Mouse (Mus musculus) midbrain, postnatal 0 days (tissue): Measurements from ENCODE around the gene Macc1. TPM values are rescaled to one million over a fixed set of nuclear protein-coding genes. Genes with fewer than 3 reads are reported as not detected.

Source experiments
- ATAC-seq: fragments of 200-750 bp; cut with Nextera tagmentation; 2 replicates; pipeline ENCODE4 v1.8.0; 2017; ENCODE audit warnings: moderate number of reproducible peaks, mild to moderate bottlenecking, moderate TSS enrichment, moderate library complexity; ENCODE audit not compliant: low FRiP score
- DNase-seq: peaks from one replicate; pipeline ENCODE4 v3.0.0-alpha.2; 2015; ENCODE audit warnings: low spot score
- H3K27ac ChIP-seq: fragments of 300-500 bp; sonication (generic); 2 replicates; pipeline ENCODE4 v1.5.1; 2014; ENCODE audit warnings: low read depth, mild to moderate bottlenecking, low read length, mixed read lengths
- H3K27me3 ChIP-seq: fragments of 300-500 bp; sonication (generic); 2 replicates; pipeline ENCODE4 v1.6.1; 2014; ENCODE audit warnings: low read length, control low read depth, mixed read lengths; ENCODE audit not compliant: insufficient read depth
- H3K36me3 ChIP-seq: fragments of 300-500 bp; sonication (generic); 2 replicates; pipeline ENCODE4 v1.6.1; 2014; ENCODE audit warnings: low read length, control low read depth, mixed read lengths; ENCODE audit not compliant: insufficient read depth
- H3K4me1 ChIP-seq: fragments of 300-500 bp; sonication (generic); 2 replicates; pipeline ENCODE4 v1.6.1; 2014; ENCODE audit warnings: mild to moderate bottlenecking, control low read depth, antibody characterized with exemption, low read length, mixed read lengths; ENCODE audit not compliant: insufficient read depth
- H3K4me2 ChIP-seq: fragments of 300-500 bp; sonication (generic); 2 replicates; pipeline ENCODE4 v1.6.1; 2014; ENCODE audit warnings: low read depth, mild to moderate bottlenecking, low read length, mixed read lengths; ENCODE audit not compliant: poor library complexity, severe bottlenecking
- H3K4me3 ChIP-seq: fragments of 300-500 bp; sonication (generic); 2 replicates; pipeline ENCODE4 v1.5.1; 2014; ENCODE audit warnings: low read depth, mild to moderate bottlenecking, low read length, moderate library complexity
- H3K9ac ChIP-seq: fragments of 300-500 bp; sonication (generic); replicated peaks from 2 replicates; pipeline ENCODE4 v1.6.1; 2014; ENCODE audit warnings: mild to moderate bottlenecking, low read length, moderate library complexity, mixed read lengths; ENCODE audit not compliant: poor library complexity, severe bottlenecking
- H3K9me3 ChIP-seq: fragments of 300-500 bp; sonication (generic); 2 replicates; pipeline ENCODE4 v1.6.1; 2016; ENCODE audit warnings: low read length, control low read depth
- CTCF ChIP-seq: IDR thresholded peaks from 2 replicates; pipeline ENCODE4 v1.5.1; 2016; ENCODE audit warnings: antibody characterized with exemption, mild to moderate bottlenecking
- WGBS: fragments of 180-500 bp; shearing (Covaris S2); extraction: QIAGEN DNeasy Blood & Tissue Kit; methylation state at CpG from one replicate; pipeline ENCODE4 v1.1.7; 2014; 5-methylcytosine and 5-hydroxymethylcytosine counted together
- polyA plus RNA-seq: library from polyadenylated mRNA; unstranded; fragments of >200 nt; fragmentation: Nextera tagmentation; extraction: Ambion mirVana; gene quantifications from 2 replicates; pipeline ENCODE4 v1.2.1, GENCODE M21; 2015
- total RNA-seq: library from RNA; depleted of rRNA; stranded (reverse); fragments of >200 nt; gene quantifications from 2 replicates; pipeline ENCODE4 v1.2.3, GENCODE M21; 2014

Gene Macc1
- total and polyA plus RNA-seq, 2 experiments from 2014 or later: not detected

DNA sequence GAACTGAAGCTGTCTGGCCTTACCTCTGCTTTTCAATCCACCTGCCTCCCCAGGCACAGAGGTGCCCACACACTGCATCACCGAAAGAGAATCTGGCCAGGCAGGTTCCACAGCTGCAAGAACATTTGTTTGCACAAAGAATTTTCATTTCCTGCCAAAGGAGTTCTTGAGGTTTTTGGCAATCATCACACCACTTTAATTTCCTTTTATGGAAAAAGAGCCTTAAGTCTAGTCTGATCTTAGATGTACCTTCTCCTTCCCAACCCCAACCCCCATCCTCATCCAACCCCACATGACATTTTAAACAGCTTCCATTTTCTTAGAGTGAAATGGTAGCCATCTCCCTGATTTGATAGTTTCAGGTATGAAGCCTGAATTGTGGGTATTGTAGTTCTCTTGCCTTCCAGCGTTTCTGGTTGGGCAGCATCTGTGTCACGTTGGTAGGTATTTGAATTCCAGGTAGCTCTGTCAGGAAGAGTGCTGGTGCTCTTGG, 76.2 kb downstream of the Macc1 start:
- WGBS: 70% methylated on average over 3 of the region's 3 CpGs
- ATAC-seq: no peak
- no peak for TF ChIP-seq CTCF

DNA sequence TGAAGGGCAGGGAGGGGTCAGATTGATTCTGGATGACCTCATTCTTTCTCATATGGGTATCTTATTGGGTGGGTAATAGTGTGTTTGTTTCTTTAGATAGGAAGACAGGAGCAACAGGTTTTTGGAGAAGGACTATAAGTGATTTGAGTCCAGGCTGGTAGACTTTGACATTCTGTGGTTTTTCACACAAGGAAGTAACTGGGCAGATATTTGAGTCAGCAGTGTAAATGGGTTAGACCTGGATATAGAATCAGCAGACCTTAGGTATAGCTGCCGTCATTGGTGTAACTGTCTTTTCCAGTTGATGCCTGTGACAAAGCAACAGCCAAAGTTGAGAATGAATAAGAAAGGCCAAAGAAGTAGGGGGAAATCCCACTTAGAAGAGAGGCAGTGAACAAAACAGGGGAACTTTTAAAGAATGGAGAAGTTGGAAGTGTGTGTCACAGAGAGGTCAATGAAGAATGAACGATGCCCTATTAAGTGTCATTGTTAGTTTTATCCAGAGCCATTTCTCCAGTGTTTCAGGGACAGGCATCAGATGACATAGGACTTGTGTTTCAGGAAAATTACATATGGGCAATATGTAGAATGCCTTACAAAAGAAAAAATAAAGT, 84.1 kb downstream of the Macc1 start:
- ATAC-seq: no peak
- WGBS: 94% methylated on average over 2 of the region's 2 CpGs
- Histone ChIP-seq H3K9ac (no peak overlapping the region), H3K27me3 (no peaks in the 10 kb centered on the region), H3K4me2 (no peak overlapping the region), H3K27ac (no peak overlapping the region), H3K4me3 (no peak overlapping the region), H3K9me3 (no peaks in the 10 kb centered on the region), H3K36me3 (no peaks in the 10 kb centered on the region), H3K4me1 (no peaks in the 10 kb centered on the region)
- no peak for DNase-seq
- TF ChIP-seq CTCF: no peak

More for the DNA sequence above, 76.2 kb downstream of the Macc1 start:
- no peak overlapping the region for H3K9ac ChIP-seq
- H3K36me3 ChIP-seq: no peaks in the 10 kb centered on the region
- H3K9me3 ChIP-seq: no peaks in the 10 kb centered on the region
- no peaks in the 10 kb centered on the region for H3K27me3 ChIP-seq
- H3K4me3 ChIP-seq: no peak overlapping the region
- DNase-seq: no peak
- no peak overlapping the region for H3K4me2 ChIP-seq
- H3K4me1 ChIP-seq: no peaks in the 10 kb centered on the region
- no peak overlapping the region for H3K27ac ChIP-seq

DNA sequence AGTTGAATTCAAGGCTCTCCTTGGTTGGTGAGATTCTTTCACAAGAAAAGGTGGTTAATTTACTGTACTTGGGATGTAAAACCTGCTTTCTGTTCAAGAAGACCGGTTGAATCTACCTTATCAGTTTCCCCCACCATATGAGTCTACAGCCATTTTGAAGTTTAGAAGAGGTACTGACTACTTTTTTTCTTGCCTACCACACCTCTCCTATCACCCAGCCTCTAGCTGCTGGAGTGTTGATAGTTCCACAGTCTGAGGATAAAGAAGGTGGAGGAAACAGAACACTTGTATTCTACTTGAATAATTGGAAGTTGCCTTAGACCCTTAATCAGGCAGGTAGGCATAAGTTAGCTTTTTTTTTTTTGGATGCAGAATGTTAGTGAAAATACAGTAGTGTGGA, 88.2 kb downstream of the Macc1 start:
- TF ChIP-seq CTCF: no peak
- 100% methylated on average over 1 of the region's 1 CpGs for WGBS
- H3K9me3 ChIP-seq: no peaks in the 10 kb centered on the region
- ATAC-seq (no peak), DNase-seq (no peak)
- no peak overlapping the region for H3K9ac ChIP-seq
- H3K4me3 ChIP-seq: no peak overlapping the region
- H3K27ac ChIP-seq: no peak overlapping the region
- H3K27me3 ChIP-seq: no peaks in the 10 kb centered on the region
- no peaks in the 10 kb centered on the region for H3K4me1 ChIP-seq
- H3K4me2 ChIP-seq: no peak overlapping the region
- no peaks in the 10 kb centered on the region for H3K36me3 ChIP-seq

DNA sequence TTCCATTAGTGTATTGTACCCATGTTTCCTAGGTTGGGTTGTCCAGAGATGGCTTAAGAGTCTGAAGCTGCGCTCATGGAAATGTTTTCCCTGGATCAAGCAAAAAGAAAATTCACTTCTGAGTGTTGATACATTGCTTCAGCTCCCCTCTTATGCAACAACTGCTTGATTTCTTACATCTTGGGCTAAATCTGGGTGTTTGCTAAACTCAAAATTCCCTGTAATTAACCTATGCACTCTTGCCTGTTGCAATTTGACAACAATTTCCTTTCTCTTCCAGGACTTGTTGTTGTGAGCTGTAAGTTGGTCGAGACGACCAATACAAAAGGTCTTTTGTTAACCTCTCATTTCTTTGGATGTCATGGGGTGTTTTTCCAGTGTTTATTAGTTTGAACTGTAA, 88.7 kb downstream of the Macc1 start:
- Histone ChIP-seq H3K4me3 (no peak overlapping the region), H3K9ac (no peak overlapping the region), H3K27me3 (no peaks in the 10 kb centered on the region), H3K4me2 (no peak overlapping the region), H3K27ac (no peak overlapping the region), H3K9me3 (no peaks in the 10 kb centered on the region), H3K4me1 (no peaks in the 10 kb centered on the region), H3K36me3 (no peaks in the 10 kb centered on the region)
- WGBS: 47% methylated on average over 3 of the region's 3 CpGs
- DNase-seq: no peak
- TF ChIP-seq CTCF: no peak
- ATAC-seq: no peak

DNA sequence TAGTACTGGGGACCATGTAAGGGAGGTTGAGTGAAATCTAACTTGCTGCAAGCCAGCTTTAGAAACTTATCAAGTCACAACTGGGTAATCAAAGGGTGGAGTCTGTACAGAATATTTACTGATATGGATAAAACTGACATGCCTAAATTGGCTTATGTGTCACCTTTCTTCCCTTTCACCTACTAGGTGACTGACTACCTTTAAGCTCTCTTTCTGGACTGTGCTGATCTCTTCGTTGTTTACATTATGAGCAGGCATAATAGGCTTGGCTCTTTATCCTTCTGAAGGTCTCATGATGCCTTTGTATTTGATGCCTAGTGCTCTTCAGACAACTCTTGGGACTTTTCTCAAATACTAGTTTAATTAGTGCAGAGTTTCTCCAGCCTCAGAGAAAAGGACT, 90.7 kb downstream of the Macc1 start:
- DNase-seq (no peak), ATAC-seq (no peak)
- no peaks in the 10 kb centered on the region for H3K9me3 ChIP-seq
- no peaks in the 10 kb centered on the region for H3K36me3 ChIP-seq
- TF ChIP-seq CTCF: no peak
- no peaks in the 10 kb centered on the region for H3K4me1 ChIP-seq
- H3K27ac ChIP-seq: no peak overlapping the region
- H3K27me3 ChIP-seq: no peaks in the 10 kb centered on the region
- H3K4me2 ChIP-seq: no peak overlapping the region
- no peak overlapping the region for H3K9ac ChIP-seq
- no peak overlapping the region for H3K4me3 ChIP-seq
- 90% methylated on average over 1 of the region's 1 CpGs for WGBS

DNA sequence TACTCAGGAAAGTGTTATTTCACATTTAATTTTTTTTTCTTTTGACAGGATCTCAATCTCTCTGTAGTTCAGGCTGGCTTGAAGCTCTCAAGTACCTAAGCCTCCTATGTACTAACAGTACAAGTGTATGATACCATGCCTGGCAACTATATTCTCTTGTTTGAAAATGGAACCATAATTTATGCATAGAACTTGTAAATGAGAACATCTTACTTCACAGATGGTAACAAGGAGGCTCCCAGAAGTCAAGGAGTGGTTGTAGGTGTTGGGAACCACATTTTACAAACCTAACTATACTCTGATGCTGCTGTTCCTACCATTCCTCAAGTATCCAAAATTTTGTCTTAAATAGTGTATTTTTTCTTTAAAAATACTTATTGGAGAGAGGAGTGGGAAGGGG, 96.5 kb downstream of the Macc1 start:
- no peak for ATAC-seq
- Histone ChIP-seq H3K36me3 (no peaks in the 10 kb centered on the region), H3K4me1 (no peaks in the 10 kb centered on the region), H3K9ac (no peak overlapping the region), H3K27me3 (no peaks in the 10 kb centered on the region), H3K4me3 (no peak overlapping the region), H3K4me2 (no peak overlapping the region), H3K27ac (no peak overlapping the region), H3K9me3 (no peaks in the 10 kb centered on the region)
- TF ChIP-seq CTCF: no peak
- DNase-seq: no peak
